Mouse (Mus musculus) MEL (cell line): Measurements from ENCODE around the gene Slc39a11. TPM values are rescaled to one million over a fixed set of nuclear protein-coding genes. Genes with fewer than 3 reads are reported as not detected.

ENCODE experiments used
- DNase-seq: peaks from one replicate; pipeline ENCODE4 v3.0.0; 2011; ENCODE audit warnings: low read depth, low spot score
- H3K27ac ChIP-seq: 2 replicates; pipeline ENCODE4 v1.5.1; 2012; ENCODE audit warnings: low read depth, mild to moderate bottlenecking, control low read depth, low read length, moderate library complexity; ENCODE audit not compliant: control insufficient read depth
- H3K27me3 ChIP-seq, 2 experiments: fragments of 150-350 bp in 1 of 2; sonication (generic) in 1 of 2; 2 replicates each; pipeline ENCODE4 v1.6.1; 2012; ENCODE audit warnings: low read length in 2 of 2, mild to moderate bottlenecking in 2 of 2, improper control_type of control experiment in 1 of 2, moderate library complexity in 1 of 2; ENCODE audit not compliant: insufficient read depth in 2 of 2, control insufficient read depth in 1 of 2
- H3K36me3 ChIP-seq, 2 experiments: 2 replicates each; pipeline ENCODE4 v1.6.1; 2012 to 2014; ENCODE audit warnings: low read length in 2 of 2, improper control_type of control experiment in 1 of 2, inconsistent platforms in 1 of 2, mild to moderate bottlenecking in 1 of 2; ENCODE audit not compliant: insufficient read depth in 2 of 2, control insufficient read depth in 1 of 2
- H3K4me1 ChIP-seq, 2 experiments: fragments of 150-350 bp in 1 of 2; sonication (generic) in 1 of 2; 2 replicates each; pipeline ENCODE4 v1.6.1; 2012; ENCODE audit warnings: low read length in 2 of 2, improper control_type of control experiment in 1 of 2, mild to moderate bottlenecking in 1 of 2; ENCODE audit not compliant: insufficient read depth in 2 of 2, control insufficient read depth in 1 of 2
- H3K4me3 ChIP-seq, 2 experiments: fragments of 150-350 bp in 1 of 2; sonication (generic) in 1 of 2; 2 replicates each; pipeline ENCODE4 v1.5.1; 2012; ENCODE audit warnings: low read depth in 2 of 2, low read length in 2 of 2, mild to moderate bottlenecking in 2 of 2, moderate library complexity in 2 of 2, control low read depth in 1 of 2, improper control_type of control experiment in 1 of 2; ENCODE audit not compliant: control insufficient read depth in 1 of 2, insufficient read depth in 1 of 2
- H3K79me2 ChIP-seq: 2 replicates; pipeline ENCODE4 v1.6.1; 2012; ENCODE audit warnings: mild to moderate bottlenecking, low read length, moderate library complexity; ENCODE audit not compliant: control insufficient read depth, poor library complexity, insufficient read depth
- H3K9ac ChIP-seq: 2 replicates; pipeline ENCODE4 v1.6.1; 2012; ENCODE audit warnings: low read depth, mild to moderate bottlenecking, control low read depth, low read length, moderate library complexity; ENCODE audit not compliant: control insufficient read depth, poor library complexity, severe bottlenecking
- H3K9me3 ChIP-seq: fragments of 150-350 bp; sonication (generic); replicated peaks from 2 replicates; pipeline ENCODE4 v1.6.1; 2012; ENCODE audit warnings: mild to moderate bottlenecking, low read length, improper control_type of control experiment, moderate library complexity; ENCODE audit not compliant: insufficient read depth
- CHD2 ChIP-seq: IDR thresholded peaks from 2 replicates; pipeline ENCODE4 v1.6.1; 2011; ENCODE audit warnings: low read length, improper control_type of control experiment
- CTCF ChIP-seq, 3 experiments: IDR thresholded peaks in 2 of 3; conservative IDR thresholded peaks in 1 of 3; 2 replicates each; pipeline ENCODE4 v1.5.1; 2011 to 2012; ENCODE audit warnings: low read length in 3 of 3, low read depth in 2 of 3, mild to moderate bottlenecking in 2 of 3, improper control_type of control experiment in 1 of 3, inconsistent platforms in 1 of 3, mixed read lengths in 1 of 3, moderate library complexity in 1 of 3; ENCODE audit not compliant: control insufficient read depth in 1 of 3, insufficient read depth in 1 of 3, poor library complexity in 1 of 3, severe bottlenecking in 1 of 3
- E2F4 ChIP-seq: IDR thresholded peaks from 2 replicates; pipeline ENCODE4 v1.6.1; 2011; ENCODE audit warnings: low read depth, low read length, improper control_type of control experiment, borderline replicate concordance
- ELF1 ChIP-seq: IDR thresholded peaks from 2 replicates; pipeline ENCODE4 v1.6.1; 2014; ENCODE audit warnings: low read depth, mild to moderate bottlenecking, inconsistent platforms, low read length, improper control_type of control experiment, moderate library complexity
- EP300 ChIP-seq, 2 experiments: IDR thresholded peaks; 2 replicates each; pipeline ENCODE4 v1.6.1; 2011; ENCODE audit warnings: improper control_type of control experiment in 2 of 2, low read length in 2 of 2, low read depth in 1 of 2, mild to moderate bottlenecking in 1 of 2
- ETS1 ChIP-seq: IDR thresholded peaks from 2 replicates; pipeline ENCODE4 v1.6.1; 2012; ENCODE audit warnings: low read depth, mild to moderate bottlenecking, inconsistent platforms, low read length, improper control_type of control experiment, moderate library complexity
- GABPA ChIP-seq: IDR thresholded peaks from 2 replicates; pipeline ENCODE4 v1.6.1; 2012; ENCODE audit warnings: low read depth, mild to moderate bottlenecking, inconsistent platforms, low read length, improper control_type of control experiment, moderate library complexity
- KAT2A ChIP-seq: conservative IDR thresholded peaks from 2 replicates; pipeline ENCODE4 v1.6.1; 2012; ENCODE audit warnings: low read depth, low read length, improper control_type of control experiment, inconsistent platforms
- MAFK ChIP-seq: IDR thresholded peaks from 2 replicates; pipeline ENCODE4 v1.6.1; 2011; ENCODE audit warnings: low read depth, mild to moderate bottlenecking, low read length, improper control_type of control experiment, borderline replicate concordance
- MAZ ChIP-seq: IDR thresholded peaks from 2 replicates; pipeline ENCODE4 v1.6.1; 2012; ENCODE audit warnings: low read depth, mild to moderate bottlenecking, inconsistent platforms, low read length, improper control_type of control experiment
- MEF2A ChIP-seq: IDR thresholded peaks from 2 replicates; pipeline ENCODE4 v1.6.1; 2014; ENCODE audit warnings: low read depth, mild to moderate bottlenecking, inconsistent platforms, low read length, improper control_type of control experiment; ENCODE audit not compliant: poor library complexity, insufficient replicate concordance, severe bottlenecking; ENCODE audit errors: extremely low read depth
- MYC ChIP-seq: IDR thresholded peaks from 2 replicates; pipeline ENCODE4 v1.6.1; 2011; ENCODE audit warnings: low read depth, mild to moderate bottlenecking, low read length, improper control_type of control experiment, moderate library complexity
- NELFE ChIP-seq: IDR thresholded peaks from 2 replicates; pipeline ENCODE4 v1.6.1; 2011; ENCODE audit warnings: low read depth, low read length, improper control_type of control experiment
- NRF1 ChIP-seq: IDR thresholded peaks from 2 replicates; pipeline ENCODE4 v1.6.1; 2014; ENCODE audit warnings: low read depth, mild to moderate bottlenecking, inconsistent platforms, low read length, improper control_type of control experiment, moderate library complexity; ENCODE audit not compliant: poor library complexity, insufficient read depth, severe bottlenecking
- POLR2A ChIP-seq, 2 experiments: IDR thresholded peaks; 2 replicates each; pipeline ENCODE4 v1.6.1; 2011 to 2012; ENCODE audit warnings: low read length in 2 of 2, mild to moderate bottlenecking in 2 of 2, control low read depth in 1 of 2, improper control_type of control experiment in 1 of 2, low read depth in 1 of 2, moderate library complexity in 1 of 2; ENCODE audit not compliant: control insufficient read depth in 1 of 2, insufficient read depth in 1 of 2, poor library complexity in 1 of 2
- POLR2AphosphoS5 ChIP-seq: IDR thresholded peaks from 2 replicates; pipeline ENCODE4 v1.6.1; 2012; ENCODE audit warnings: low read depth, borderline replicate concordance, mild to moderate bottlenecking, inconsistent platforms, low read length, moderate library complexity, mixed read lengths
- RAD21 ChIP-seq: IDR thresholded peaks from 2 replicates; pipeline ENCODE4 v1.6.1; 2011; ENCODE audit warnings: mild to moderate bottlenecking, low read depth, low read length, improper control_type of control experiment
- RCOR1 ChIP-seq: IDR thresholded peaks from 2 replicates; pipeline ENCODE4 v1.6.1; 2012; ENCODE audit warnings: low read depth, mild to moderate bottlenecking, inconsistent platforms, low read length, improper control_type of control experiment
- SMC3 ChIP-seq: IDR thresholded peaks from 2 replicates; pipeline ENCODE4 v1.6.1; 2011; ENCODE audit warnings: low read depth, low read length, improper control_type of control experiment
- TBP ChIP-seq: IDR thresholded peaks from 2 replicates; pipeline ENCODE4 v1.8.0; 2011; ENCODE audit warnings: low read depth, low read length, improper control_type of control experiment
- UBTF ChIP-seq: IDR thresholded peaks from 2 replicates; pipeline ENCODE4 v1.6.1; 2012; ENCODE audit warnings: low read depth, mild to moderate bottlenecking, inconsistent platforms, low read length, improper control_type of control experiment, moderate library complexity, borderline replicate concordance; ENCODE audit not compliant: insufficient read depth
- USF1 ChIP-seq: IDR thresholded peaks from 2 replicates; pipeline ENCODE4 v1.6.1; 2014; ENCODE audit warnings: low read depth, mild to moderate bottlenecking, inconsistent platforms, low read length, improper control_type of control experiment, moderate library complexity
- USF2 ChIP-seq, 2 experiments: IDR thresholded peaks; 2 replicates each; pipeline ENCODE4 v1.6.1; 2011 to 2012; ENCODE audit warnings: improper control_type of control experiment in 2 of 2, low read length in 2 of 2, borderline replicate concordance in 1 of 2, inconsistent platforms in 1 of 2, low read depth in 1 of 2, mild to moderate bottlenecking in 1 of 2; ENCODE audit not compliant: insufficient read depth in 1 of 2
- ZC3H11A ChIP-seq: IDR thresholded peaks from 2 replicates; pipeline ENCODE4 v1.6.1; 2012; ENCODE audit warnings: low read depth, mild to moderate bottlenecking, inconsistent platforms, low read length, improper control_type of control experiment
- ZKSCAN1 ChIP-seq: IDR thresholded peaks from 2 replicates; pipeline ENCODE4 v1.6.1; 2012; ENCODE audit warnings: low read depth, mild to moderate bottlenecking, inconsistent platforms, low read length, improper control_type of control experiment, moderate library complexity
- ZMIZ1 ChIP-seq: IDR thresholded peaks from 2 replicates; pipeline ENCODE4 v1.6.1; 2012; ENCODE audit warnings: low read depth, mild to moderate bottlenecking, inconsistent platforms, low read length, improper control_type of control experiment, moderate library complexity
- ZNF384 ChIP-seq: IDR thresholded peaks from 2 replicates; pipeline ENCODE4 v1.6.1; 2012; ENCODE audit warnings: low read depth, mild to moderate bottlenecking, inconsistent platforms, low read length, improper control_type of control experiment
- polyA plus RNA-seq, 2 experiments: library from polyadenylated mRNA; stranded (reverse) in 1 of 2; unstranded in 1 of 2; fragments of >175 nt in 1 of 2; fragments of >200 nt in 1 of 2; gene quantifications; 2 replicates each; pipeline versions ENCODE4 v1.2.1 to v1.2.4; 2012; ENCODE audit warnings: low replicate concordance in 2 of 2, low read depth in 1 of 2; ENCODE audit not compliant: insufficient read length in 2 of 2, insufficient read depth in 1 of 2, missing spikeins in 1 of 2
- total RNA-seq: library from RNA; depleted of rRNA; stranded (reverse); fragments of 300-350 nt; gene quantifications from 2 replicates; pipeline ENCODE4 v1.2.3, GENCODE M21; 2012

The Slc39a11 gene
- total and polyA plus RNA-seq, 3 experiments: 34.2 to 45.6 TPM; not detected in 1

GRCm38 (mm10) chr11:113346895-113347514 lies 302.9 kb downstream of the Slc39a11 start:
- Histone ChIP-seq H3K9ac (no peak overlapping the region), H3K9me3 (no peaks in the 10 kb centered on the region), H3K27ac (no peak overlapping the region), H3K4me1 (no peaks in the 10 kb centered on the region), H3K36me3 (peaks cover 0 to 2% of the 10 kb centered on the region in 2 experiments; a peak in 2 of 4 replicates), H3K79me2 (no peaks in the 10 kb centered on the region), H3K27me3 (no peaks in the 10 kb centered on the region), H3K4me3 (no peak overlapping the region)
- no peak for DNase-seq
- TF ChIP-seq USF2 (IDR thresholded peaks at IDR 0.05; ENCODE audit: borderline replicate concordance in 1 of 2, insufficient read depth in 1 of 2, low read depth in 1 of 2, low read length in 2 of 2) (no peak), NELFE (no peak), ETS1 (no peak), ZMIZ1 (no peak), POLR2A (IDR thresholded peaks at IDR 0.05; ENCODE audit: control insufficient read depth in 1 of 2, insufficient read depth in 1 of 2, low read depth in 1 of 2, low read length in 2 of 2, poor library complexity in 1 of 2) (no peak), USF1 (no peak), KAT2A (no peak), NRF1 (no peak), RCOR1 (no peak), MAZ (no peak), CHD2 (no peak), SMC3 (no peak), EP300 (IDR thresholded peaks at IDR 0.05; ENCODE audit: low read depth in 1 of 2, low read length in 2 of 2) (no peak)

GRCm38 (mm10) chr11:113339770-113340169 lies 310.1 kb downstream of the Slc39a11 start:
- H3K4me1 ChIP-seq: no peaks in the 10 kb centered on the region
- no peak for TF ChIP-seq MEF2A
- no peak for TF ChIP-seq ELF1
- TF ChIP-seq ZC3H11A: no peak
- no peak for TF ChIP-seq EP300 (IDR thresholded peaks at IDR 0.05; ENCODE audit: low read depth in 1 of 2, low read length in 2 of 2)
- no peak for TF ChIP-seq E2F4
- TF ChIP-seq CTCF (IDR thresholded peaks at IDR 0.05 in 2 of 3, conservative IDR thresholded peaks at IDR 0.05 in 1 of 3; ENCODE audit: control insufficient read depth in 1 of 3, insufficient read depth in 1 of 3, low read depth in 2 of 3, low read length in 3 of 3, poor library complexity in 1 of 3, severe bottlenecking in 1 of 3): no peak
- no peak for TF ChIP-seq MYC
- no peak for TF ChIP-seq USF2 (IDR thresholded peaks at IDR 0.05; ENCODE audit: borderline replicate concordance in 1 of 2, insufficient read depth in 1 of 2, low read depth in 1 of 2, low read length in 2 of 2)
- no peak for TF ChIP-seq POLR2AphosphoS5
- TF ChIP-seq ZNF384: no peak
- no peak for TF ChIP-seq RCOR1
- no peak for TF ChIP-seq ZKSCAN1
- TF ChIP-seq MAFK: no peak
- TF ChIP-seq TBP: no peak
- TF ChIP-seq GABPA: no peak
- TF ChIP-seq USF1: no peak
- TF ChIP-seq RAD21: no peak
- no peak for TF ChIP-seq UBTF
- no peak overlapping the region for H3K9ac ChIP-seq
- H3K9me3 ChIP-seq: no peaks in the 10 kb centered on the region
- H3K36me3 ChIP-seq: no peaks in the 10 kb centered on the region; a peak in 1 of 4 replicates
- H3K79me2 ChIP-seq: no peaks in the 10 kb centered on the region
- H3K4me3 ChIP-seq: no peak overlapping the region
- DNase-seq: no peak
- no peaks in the 10 kb centered on the region for H3K27me3 ChIP-seq
- H3K27ac ChIP-seq: no peak overlapping the region
